Mouse (Mus musculus) monocyte, adult 5-6 weeks (primary cell): Measurements from ENCODE around the gene 4933400A11Rik. TPM values are rescaled to one million over a fixed set of nuclear protein-coding genes. Genes with fewer than 3 reads are reported as not detected.

Source experiments
- total RNA-seq: library from RNA; stranded (forward); fragments of 200-1000, 200-491, 200-594 nt; gene quantifications from 3 replicates; pipeline ENCODE4 v1.2.3, GENCODE M21; 2017

4933400A11Rik gene
- total RNA-seq, 1 experiment from 2014 or later, result not detected

Other genes starting within 250 kb of the 4933400A11Rik start
- 1.7 to 8.0 TPM (median 3.6 TPM) in 3 replicates for gene Mid1, start 94.4 kb downstream of the 4933400A11Rik start, total RNA-seq
- gene Gm21887, start 230.0 kb upstream of the 4933400A11Rik start, total RNA-seq, result 32.2 to 120 TPM (median 52.2 TPM) in 3 replicates